Mouse (Mus musculus) CD4-positive, CD25-positive, alpha-beta regulatory T cell, adult 2 months (primary cell): ENCODE measurements around the gene Tmem209.

Source experiments
- DNase-seq: peaks from one replicate; pipeline ENCODE4 v3.0.0-alpha.2; 2012; ENCODE audit warnings: low read depth, low spot score

Tmem209 gene

DNA sequence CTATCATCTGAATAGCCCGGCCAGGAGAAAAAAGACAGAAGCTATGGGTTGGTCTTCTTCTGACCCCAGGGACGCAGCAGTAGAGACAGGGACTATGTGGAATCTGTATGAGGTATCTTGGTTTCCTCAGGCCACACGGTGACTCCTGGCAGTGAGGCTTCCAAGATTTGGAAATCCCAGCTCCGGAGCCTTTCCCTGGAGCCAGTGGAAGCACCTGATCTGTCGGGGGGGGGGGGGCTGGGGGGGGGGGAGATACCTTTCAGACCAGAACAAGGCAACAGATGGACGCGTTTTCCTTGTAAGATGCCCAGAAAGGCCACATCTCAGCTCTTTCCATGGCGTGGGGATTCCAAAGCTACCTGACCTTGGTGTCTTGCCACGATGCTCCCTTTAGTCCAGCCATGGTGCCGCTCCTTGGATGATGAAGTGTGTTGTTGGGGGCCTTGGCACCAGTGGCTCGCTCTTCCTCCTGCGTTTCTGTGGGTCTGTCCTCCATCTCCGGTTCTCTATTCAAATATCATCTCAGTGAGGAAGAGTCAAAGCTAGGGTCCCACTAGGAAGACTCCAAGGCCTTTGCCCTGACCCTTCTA lies 47.7 kb downstream of the Tmem209 start:
- no peak for DNase-seq

DNA sequence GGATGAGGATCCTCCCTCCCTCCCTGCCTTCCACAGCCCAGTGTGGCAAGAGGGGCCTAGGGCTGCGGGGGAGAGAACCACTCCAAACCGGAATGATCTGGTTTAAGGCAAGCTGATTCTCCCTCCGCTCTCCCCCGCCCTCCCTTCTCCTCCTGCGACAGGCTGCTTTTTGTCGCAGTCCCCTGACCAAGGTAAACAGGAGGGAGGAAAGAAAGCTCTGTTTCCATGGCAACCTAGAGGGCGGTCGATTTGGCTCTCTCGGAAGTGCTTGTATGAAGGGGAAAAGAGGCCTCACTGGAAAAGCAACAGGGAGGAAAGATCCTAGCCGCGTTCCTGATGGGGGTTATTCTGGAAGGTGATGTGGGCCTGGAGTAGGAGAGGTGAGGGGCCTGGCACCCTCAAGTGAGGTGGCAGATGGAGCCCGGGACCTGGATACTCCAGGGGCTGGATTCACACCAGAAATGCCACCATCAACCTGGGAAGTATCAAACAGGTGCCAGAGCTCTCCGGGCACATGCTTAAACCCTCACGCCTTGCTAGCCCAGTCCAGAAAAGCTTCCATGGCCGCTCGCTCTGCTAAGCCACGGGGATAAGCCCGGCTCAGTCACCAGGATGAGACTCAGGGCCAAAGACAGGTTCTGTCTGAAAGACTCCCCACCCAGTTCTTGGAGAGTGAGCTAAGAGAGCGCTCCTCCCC lies 48.7 kb downstream of the Tmem209 start:
- peak; percentile 14 for DNase-seq

DNA sequence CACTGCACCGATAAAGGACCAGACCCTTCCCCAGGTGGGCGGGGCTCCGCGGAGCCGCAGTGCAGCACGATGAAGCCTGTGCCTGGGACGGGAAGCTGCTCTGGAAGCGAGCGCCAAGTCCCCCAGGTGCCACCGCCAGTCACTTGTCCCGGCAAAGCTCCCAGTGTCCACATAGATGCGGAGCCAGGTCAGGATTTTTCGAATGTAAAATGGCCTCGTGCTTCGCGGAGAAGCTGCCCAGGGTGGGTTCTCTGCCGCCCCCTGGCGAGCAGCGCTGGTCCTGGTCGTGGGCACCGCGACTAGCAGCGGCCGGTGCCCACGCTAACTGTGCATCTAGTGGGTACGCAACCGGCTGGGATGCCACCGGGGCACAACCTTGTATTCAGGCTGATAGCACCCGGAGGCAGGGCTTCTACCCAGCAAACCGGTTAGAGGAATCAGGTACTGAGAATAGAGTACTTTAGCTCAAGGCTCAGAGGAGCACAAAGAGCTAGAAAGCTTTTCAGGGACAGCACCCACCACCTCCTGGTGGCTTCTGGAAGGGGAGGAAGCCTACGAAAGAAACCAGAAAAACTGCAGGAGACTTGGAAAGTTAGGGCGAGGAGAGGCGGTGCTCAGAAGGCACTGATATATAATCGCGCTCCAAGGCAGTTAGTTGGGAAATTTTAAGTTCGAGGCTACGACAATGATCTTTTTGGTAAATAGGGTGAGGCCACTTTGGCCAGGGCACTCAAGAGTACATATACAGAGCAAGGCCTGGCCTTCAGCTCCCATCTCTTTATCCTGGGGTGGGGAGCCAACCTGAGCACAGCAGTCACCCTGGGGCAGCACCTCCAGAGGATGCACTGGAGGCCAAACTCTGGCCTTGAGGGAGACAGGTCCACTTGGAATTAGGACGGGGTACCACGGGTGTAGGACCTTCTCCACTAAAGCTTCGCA lies 49.5 kb downstream of the Tmem209 start:
- peak; percentile 91 for DNase-seq

DNA sequence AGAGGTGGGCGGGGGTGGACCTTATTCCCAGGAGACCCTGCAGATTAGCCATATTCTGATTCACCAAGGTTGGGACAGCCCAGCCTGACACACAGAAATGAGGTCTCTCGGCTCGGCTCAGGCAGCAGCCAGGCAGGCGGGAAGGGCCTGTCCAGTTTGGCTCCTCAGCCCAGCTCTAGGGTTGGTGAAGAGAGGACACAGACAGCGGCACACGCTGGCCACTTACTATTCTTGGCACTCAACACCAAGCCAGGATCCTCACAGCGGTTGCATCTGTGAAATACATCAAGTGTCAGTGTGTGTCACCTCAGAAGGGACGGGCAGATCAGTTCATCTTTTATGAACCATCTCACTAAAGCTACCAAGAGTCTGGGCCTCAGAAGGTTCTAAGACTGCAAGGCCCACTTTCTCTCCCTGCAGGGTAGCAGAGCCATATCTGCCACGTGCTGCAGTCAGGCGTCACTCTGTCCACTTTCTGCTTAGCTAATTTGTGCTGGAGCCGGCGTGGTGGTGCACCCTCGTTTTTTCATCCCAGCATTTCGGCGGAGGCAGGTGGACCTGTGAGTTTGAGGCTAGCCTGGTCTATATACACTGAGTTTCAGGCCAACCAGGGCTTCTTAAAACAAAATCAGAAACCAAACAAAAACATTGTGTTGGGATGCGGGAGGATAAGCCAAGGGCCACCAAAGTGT lies 50.4 kb downstream of the Tmem209 start:
- no peak for DNase-seq

DNA sequence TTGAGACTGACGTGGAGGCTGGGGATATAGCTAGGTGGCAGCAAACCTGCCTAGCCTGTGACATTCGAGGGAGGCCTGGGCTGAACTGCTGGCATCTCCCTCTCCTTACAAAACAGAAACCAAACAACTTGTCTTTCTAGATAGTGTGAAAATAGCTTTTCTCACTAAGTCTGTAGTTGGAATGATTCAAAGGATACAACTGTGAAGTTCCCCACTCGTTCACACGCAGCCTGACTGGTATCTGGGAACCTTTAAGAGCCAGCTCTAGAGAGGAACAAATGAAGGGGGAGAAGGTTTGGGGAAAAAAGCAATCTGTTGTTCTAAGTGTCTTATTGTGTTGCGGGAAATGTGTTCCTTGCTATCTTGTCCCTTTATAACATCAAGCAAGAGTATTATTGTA lies 51.0 kb downstream of the Tmem209 start:
- no peak for DNase-seq

DNA sequence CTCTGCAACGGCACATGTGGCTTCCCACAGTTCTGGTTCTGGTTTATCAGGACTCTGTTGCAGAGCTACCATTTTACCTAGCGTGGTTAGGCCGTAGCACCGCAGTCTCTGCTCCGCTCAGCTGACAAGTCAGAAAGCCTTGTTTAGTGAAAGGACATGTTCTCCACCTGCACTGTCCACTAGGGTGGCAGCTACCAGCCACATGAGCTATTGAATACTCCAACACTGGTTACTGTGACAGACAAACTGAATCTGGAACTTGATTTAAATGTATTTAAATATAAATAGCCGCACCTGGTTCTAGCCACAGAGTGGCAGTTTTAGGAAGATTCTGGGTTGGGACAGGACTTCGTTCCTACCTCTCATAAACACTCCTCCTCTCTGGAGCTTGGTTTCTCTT lies 52.6 kb downstream of the Tmem209 start:
- no peak for DNase-seq

DNA sequence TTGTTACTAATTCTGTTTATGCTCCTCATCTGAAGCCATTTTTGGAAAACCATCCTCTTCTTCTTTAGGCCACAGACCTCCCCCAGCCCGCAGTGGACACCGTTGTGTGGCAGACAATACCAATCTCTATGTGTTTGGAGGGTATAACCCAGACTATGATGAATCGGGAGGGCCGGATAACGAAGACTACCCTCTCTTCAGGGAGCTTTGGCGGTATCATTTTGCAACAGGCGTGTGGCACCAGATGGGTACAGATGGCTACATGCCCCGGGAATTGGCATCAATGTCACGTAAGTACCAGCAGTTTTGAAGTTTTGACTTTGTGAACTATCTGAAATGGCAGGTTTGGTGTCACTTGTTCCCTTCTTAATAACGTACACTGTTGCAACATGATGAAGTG lies 70.0 kb downstream of the Tmem209 start:
- DNase-seq, result no peak

DNA sequence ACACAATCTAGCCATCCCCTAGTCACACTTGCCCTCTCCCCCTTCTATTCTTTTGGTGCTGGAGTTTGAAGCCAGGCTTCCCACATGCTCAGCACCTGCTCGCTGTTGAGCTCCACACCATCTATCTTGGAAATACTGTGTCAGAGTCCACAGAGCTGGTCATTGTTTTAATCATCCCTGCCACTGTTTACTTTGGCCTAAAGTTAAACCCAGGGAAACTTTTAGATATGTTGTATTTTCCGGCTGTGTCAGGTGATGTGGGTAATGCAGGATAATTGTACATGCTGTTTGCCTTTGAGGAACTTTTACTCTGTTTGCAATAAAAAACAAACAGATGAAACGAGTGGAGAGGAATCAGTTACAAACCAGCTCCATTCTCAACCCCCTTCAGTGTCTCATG lies 72.5 kb downstream of the Tmem209 start:
- no peak for DNase-seq

DNA sequence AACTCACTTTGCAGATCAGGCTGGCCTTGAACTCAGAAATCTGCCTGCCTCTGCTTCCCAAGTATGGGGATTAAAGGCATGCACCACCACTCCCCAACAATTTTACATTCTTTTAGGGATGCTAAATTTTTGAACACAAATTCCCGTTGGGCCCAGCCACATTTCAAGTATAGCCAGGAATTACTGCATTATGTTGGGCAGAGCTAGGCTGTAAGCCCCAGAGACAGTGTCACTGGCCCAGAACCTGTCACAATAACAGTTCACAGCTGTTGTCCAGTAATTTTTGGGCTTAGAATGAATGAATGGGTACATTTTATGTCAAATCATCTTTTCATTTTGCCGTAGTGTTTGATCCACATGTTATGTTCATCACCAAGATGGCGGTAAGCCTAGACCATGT lies 73.1 kb downstream of the Tmem209 start:
- DNase-seq, result no peak

DNA sequence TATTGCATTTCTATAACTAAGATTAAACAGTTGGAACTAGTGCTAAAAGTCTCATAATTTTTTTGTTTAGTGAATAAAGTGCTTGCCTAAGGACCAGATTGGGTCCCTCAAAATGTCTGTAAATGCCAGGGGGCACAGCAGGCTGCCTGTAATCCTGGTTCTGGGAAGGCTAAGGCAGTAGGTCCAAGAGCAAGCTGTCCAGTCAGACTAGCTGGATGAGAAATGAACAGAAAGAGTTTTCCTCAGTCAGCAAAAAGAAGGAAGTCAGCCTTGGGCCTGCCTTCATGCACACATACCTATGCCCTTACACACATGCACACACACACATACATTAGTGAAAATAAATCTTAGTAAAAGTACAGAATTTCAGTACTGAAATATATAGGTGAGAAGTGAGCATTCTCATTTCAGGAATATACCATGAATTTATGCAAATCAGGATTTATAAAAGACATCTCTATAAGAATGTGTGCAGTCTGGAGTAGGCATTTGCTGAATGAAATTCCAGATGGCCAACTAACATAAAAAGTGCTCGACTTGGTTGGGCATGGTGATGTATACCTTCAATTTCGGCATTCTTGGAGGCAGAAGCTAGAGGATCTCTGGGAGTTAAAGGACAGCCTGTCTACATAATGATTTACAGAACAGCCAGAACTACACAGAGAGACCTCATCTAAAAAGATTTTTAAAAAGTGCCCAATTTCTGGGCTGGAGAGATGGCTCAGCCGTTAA lies 77.0 kb downstream of the Tmem209 start:
- DNase-seq, result no peak
